Mouse (Mus musculus): ENCODE results near the gene Tex35.

Gene Tex35

GRCm38 (mm10) chr1:157108580-157108979 is at the start of gene Tex35:
Tex35 (minus strand) TSS chr1:157108680.
- no peak for DNase-seq (ENCODE audit: low read depth in 1 of 2, low spot score in 2 of 2)

DNA sequence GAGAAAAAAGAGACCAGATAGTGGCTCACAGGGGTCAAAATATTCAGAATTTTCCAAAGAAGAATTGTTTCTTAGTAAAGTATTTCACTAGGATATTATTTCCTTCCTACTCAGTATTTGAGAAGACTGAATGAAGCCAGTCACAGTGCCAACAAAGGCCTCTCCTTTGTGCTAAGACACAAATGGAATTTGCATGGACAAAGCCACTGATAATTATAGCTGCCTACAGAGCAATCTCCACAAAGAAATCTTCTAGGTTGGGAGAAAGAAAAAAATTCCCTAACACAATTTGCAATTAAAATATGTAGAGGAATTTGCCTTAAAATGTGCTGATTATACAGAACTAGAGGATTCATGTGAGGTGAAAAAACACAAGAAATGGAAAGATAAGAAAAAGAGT is 45.3 kb upstream of the Tex35 start:
- no peak for DNase-seq (ENCODE audit: low read depth in 1 of 2, low spot score in 2 of 2)

DNA sequence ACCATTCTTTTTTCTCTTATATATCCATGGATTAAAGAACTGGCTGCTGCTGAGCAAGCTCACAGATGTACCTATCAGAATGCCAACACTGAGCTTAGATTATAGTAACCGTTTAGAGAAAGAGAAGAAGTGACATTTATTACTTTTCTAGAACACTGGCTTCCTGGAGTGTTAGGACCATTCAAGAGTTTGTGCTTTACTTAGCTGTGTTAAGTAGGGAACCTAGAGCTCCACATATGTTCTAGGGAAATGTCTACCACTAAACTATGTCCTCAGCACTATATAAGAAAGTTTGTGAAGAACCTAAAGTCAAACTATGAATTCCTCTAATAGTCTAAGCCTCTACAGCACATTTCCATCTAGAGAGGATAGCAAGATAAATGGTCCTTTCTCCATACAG is 41.6 kb upstream of the Tex35 start:
- no peak for DNase-seq (ENCODE audit: low read depth in 1 of 2, low spot score in 2 of 2)

GRCm38 (mm10) chr1:157144621-157145020 is 36.1 kb upstream of the Tex35 start:
- no peak for DNase-seq (ENCODE audit: low read depth in 1 of 2, low spot score in 2 of 2)

DNA sequence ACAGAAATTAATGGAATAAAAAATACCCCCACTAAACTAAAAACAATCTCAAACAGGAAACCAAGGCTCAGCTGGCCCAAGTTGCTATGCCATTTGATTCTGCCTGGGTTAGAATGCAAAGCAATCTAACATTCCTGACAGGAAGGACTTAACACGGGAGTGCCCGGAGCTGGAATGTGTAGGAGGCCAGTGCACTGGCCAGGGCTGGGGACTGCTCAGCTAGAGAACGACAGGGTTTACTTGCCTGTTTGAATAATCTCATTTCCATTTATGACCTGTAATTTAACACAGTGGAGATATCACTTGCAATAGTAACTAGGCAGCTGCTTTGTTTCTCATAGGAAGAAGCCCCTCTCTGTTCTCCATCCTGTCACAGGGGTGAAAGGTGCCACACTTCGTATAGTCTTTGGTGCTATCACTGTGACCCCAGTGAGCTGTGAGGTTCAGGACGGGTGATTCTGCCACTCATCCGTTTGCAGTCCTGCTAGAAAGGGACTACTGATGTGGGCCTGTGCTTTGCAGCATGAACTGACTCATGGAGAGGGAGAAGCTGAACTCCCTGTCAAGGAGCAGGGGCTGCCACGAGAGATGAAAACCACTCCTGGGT is 34.9 kb upstream of the Tex35 start:
- DNase-seq (ENCODE audit: low read depth in 1 of 2, low spot score in 2 of 2), result no peak

DNA sequence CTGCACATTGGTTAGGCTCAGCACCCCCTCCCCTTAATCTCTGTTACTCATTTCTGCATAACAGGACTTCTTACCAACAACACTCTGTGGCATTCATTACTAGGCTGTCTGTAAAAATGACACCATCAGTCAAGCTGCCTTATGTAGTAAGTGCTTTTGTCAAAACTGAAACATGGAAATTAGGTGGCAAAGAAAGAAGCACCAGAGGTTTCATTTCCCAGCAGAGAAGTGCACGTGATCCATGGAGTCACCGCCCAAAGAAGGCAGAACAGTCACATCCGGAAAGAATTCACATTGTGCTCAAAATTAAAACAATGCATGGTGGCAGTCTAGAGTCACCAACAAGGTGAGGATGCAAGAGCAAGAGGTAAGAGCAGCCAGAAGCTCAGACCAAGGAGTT is 32.5 kb upstream of the Tex35 start:
- DNase-seq (ENCODE audit: low read depth in 1 of 2, low spot score in 2 of 2), result no peak

GRCm38 (mm10) chr1:157137854-157138241 is 29.4 kb upstream of the Tex35 start:
- no peak for DNase-seq (ENCODE audit: low read depth in 1 of 2, low spot score in 2 of 2)

- no peak for DNase-seq (ENCODE audit: low read depth in 1 of 2, low spot score in 2 of 2)
Observed at GRCm38 (mm10) chr1:157137132-157137853, 28.8 kb upstream of the Tex35 start.

DNA sequence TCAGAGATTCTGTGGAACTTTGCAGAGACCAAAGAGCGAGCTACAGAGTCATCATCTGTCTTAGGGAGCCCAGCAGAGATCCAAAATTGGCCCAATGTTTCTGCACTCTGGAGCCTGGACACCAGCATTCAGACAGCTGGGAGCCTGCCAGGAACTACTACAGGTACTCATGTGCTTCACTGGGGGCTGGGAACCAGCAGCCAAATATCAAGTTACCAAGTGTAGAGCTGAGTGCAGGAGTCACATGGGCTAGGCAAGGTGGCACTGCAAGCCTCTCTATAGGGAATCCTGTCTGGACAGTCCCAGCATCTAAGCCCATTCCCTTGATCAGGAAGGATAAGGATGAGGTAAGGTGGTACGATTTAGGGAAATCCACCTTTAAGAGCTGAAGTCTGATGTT is 19.7 kb upstream of the Tex35 start:
- DNase-seq (ENCODE audit: low read depth in 1 of 2, low spot score in 2 of 2), result no peak

DNA sequence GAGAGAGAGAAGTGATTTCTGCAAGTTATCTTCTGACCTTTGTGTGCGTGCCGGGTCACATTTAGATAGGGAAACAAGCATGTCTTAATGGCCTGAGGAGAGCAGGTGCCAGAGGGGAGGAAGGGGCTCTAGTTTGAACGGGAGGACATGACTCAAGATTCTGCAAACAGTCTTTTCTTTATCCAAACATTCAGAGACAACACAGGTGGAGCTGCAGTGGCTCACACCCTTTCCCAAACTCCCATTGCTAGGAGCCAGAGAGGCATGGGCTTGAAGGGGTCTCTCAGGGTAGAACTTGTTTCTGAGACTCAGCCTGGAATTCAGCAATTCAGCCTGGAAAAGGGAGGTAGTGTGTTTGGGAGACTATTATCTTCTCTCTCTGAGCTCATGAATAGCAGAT is 15.4 kb upstream of the Tex35 start:
- DNase-seq (ENCODE audit: low read depth in 1 of 2, low spot score in 2 of 2), result no peak

DNA sequence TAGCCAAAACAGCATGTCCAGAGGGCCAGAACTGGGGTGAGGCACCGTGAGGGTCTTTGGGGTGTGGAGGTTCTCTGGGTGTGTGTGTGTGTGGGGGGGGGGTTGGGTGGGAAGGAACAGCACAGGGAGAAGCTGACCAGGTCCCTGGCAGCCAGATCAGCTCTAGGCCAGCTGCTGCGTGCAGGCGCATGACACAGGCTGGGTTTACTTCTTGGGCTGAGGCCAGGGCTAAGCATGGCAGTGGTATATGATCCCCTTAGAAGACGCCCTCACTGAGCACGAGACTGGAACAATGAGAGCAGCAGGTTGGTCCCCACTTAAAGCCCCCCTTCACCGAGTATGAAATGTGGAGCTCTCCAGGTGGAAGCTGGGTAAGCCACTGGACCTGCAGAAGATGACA is 10.7 kb upstream of the Tex35 start:
- DNase-seq (ENCODE audit: low read depth in 1 of 2, low spot score in 2 of 2), result no peak

DNA sequence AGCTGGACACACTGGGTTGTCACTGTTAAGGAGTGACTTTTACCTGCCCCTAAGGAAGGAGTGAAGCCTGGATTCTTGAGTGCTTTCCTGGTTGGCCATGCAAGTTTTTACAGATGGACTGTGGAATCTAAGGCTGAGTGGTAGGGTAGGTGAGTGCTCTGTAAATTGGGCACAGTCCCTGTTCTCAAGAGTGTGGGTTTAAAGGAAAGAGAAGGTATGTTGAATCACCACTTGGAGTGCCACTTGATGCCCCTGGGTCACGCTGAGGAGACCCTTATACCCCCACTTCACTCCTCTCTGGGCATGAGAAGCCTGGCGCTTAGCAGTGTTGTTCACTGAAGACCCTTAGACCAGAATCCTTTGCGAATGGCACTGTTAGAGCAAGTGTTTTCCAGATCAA is 9.0 kb upstream of the Tex35 start:
- DNase-seq (ENCODE audit: low read depth in 1 of 2, low spot score in 2 of 2), result no peak

DNA sequence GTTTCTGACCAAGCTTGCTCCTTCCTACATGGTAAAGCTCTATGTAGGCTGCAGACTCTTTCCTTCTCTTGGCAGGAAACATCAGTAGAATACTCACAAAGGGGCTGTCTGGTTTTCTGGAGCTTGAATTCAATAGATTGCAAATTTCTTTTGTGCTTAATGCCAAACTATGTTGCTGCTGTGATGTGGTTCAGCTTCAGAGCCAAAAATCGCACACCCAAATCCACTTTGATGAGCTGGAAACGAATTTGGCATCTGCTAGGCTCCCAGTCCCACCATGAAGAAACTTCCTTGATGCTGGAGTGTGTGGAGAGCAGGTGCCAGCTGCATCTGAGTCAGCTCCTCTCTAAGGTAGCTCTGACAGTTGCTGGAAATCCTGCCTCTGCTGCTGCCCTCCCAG is 6.0 kb upstream of the Tex35 start:
- no peak for DNase-seq (ENCODE audit: low read depth in 1 of 2, low spot score in 2 of 2)

- no peak for DNase-seq (ENCODE audit: low read depth in 1 of 2, low spot score in 2 of 2)
Observed at GRCm38 (mm10) chr1:157110287-157110835, 1.9 kb upstream of the Tex35 start.

DNA sequence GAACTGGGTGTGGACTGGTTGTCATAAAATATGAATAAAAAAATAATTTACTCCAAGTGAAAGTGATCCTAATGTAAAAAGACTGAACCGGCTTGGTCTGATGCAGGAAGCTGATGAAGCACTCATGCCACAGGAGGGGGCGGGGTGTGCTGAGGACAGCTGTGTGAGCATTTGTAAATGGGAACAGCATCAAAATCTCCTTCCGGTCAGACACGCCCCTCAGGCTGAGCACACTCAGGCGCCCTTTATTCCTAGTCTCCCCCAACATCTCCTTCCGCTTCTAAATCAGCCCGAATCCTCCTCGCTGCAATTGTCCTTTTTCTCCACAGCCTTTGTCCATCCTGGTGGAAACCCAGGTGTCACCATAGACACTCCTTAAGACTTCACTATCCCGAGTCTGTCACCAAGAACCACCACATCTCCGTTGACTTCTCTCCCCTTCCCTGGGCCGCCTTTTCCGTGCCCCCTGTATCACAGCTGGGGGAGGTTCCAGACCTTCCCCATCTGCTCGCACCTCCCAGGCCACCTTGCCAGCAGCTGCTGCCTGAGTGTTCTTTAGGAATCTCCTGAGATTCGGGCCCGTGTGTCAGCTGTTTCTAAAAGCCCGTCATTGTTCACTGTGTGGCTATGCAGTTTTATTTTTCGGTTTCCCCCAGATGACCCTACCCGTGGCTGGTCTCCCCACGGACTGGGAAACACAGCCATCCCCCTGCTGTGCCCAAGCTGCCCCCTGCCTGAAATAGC is 7.2 kb downstream of the Tex35 start:
- DNase-seq (ENCODE audit: low read depth in 1 of 2, low spot score in 2 of 2), result no peak

DNA sequence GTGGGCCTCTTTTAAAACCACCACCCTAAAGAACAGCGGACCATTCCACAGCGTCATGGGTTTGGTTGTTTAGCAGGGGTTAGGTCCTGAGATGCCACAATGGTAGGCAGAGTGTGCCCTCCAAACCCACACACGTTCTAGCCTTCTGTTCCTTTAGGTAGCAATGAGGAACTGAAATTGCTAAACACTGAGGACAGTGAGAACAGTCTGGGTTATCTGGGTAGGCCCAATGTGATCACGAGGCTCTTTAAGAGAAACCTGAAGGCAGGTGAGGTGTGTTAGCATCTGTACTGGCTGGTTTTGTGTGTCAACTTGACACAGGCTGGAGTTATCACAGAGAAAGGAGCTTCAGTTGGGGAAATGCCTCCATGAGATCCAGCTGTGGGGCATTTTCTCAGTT is 12.9 kb downstream of the Tex35 start:
- DNase-seq (ENCODE audit: low read depth in 1 of 2, low spot score in 2 of 2), result no peak

GRCm38 (mm10) chr1:157092622-157093021 is 15.9 kb downstream of the Tex35 start:
- no peak for DNase-seq (ENCODE audit: low read depth in 1 of 2, low spot score in 2 of 2)

DNA sequence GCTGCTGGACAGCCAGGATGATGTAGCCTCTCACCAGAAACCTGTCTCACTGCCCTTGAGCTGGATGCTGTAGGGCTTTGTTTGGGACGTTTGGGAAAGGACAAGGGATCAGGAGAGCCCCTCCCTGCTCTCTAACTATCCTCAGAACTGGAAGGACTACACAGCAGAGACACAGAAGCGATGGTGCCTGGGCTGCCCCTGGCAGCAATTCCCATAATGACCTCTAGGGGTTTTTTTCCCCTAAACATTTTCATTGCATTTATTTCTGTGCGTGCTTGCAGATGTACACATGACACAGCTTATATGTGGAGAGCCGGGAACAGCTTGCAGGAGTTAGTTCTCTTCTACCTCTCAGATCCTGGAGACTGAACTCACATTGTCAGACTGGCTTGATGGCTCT is 16.3 kb downstream of the Tex35 start:
- no peak for DNase-seq (ENCODE audit: low read depth in 1 of 2, low spot score in 2 of 2)

GRCm38 (mm10) chr1:157090835-157091234 is 17.6 kb downstream of the Tex35 start:
- no peak for DNase-seq (ENCODE audit: low read depth in 1 of 2, low spot score in 2 of 2)

- peak in 1 of 2 experiments; percentile 16 for DNase-seq (ENCODE audit: low read depth in 1 of 2, low spot score in 2 of 2)
Observed at GRCm38 (mm10) chr1:157086097-157086994, 22.1 kb downstream of the Tex35 start.

DNA sequence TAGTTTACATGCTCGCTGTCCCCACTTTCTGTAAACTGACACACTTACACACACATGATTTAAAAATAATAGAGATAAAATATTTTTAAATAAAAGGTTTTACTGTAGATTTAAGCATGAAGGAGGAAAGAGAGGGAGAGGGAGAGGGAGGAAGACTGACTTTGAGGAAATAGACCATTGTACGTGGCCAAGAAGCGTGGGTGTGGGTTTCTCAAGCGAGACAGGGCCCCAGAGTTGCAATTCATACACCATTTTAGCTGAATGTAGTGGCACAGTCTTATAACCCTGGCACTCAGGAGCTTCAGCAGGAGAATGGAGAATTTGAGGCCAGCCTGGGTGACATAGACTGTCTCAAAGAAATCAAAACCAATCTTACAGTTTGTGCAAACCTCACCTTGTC is 25.5 kb downstream of the Tex35 start:
- DNase-seq (ENCODE audit: low read depth in 1 of 2, low spot score in 2 of 2), result no peak

Data from monocyte, adult 2 months (primary cell).